Mouse (Mus musculus) liver, embryonic 13.5 days (tissue): ENCODE measurements around the gene Styk1. TPM values are rescaled to one million over a fixed set of nuclear protein-coding genes. Genes with fewer than 3 reads are reported as not detected.

Source experiments
- ATAC-seq: fragments of 200-750 bp; cut with Nextera tagmentation; 2 replicates; pipeline ENCODE4 v1.8.0; 2017; ENCODE audit warnings: low read depth, mild to moderate bottlenecking, moderate number of reproducible peaks, moderate library complexity
- DNase-seq: peaks from one replicate; pipeline ENCODE4 v3.0.0; 2022
- H3K27ac ChIP-seq: fragments of 300-500 bp; sonication (generic); 2 replicates; pipeline ENCODE4 v1.5.1; 2015; ENCODE audit warnings: moderate library complexity, mild to moderate bottlenecking, inconsistent platforms
- H3K27me3 ChIP-seq: fragments of 300-500 bp; sonication (generic); 2 replicates; pipeline ENCODE4 v1.6.1; 2015; ENCODE audit warnings: mild to moderate bottlenecking, inconsistent platforms
- H3K36me3 ChIP-seq: fragments of 300-500 bp; sonication (generic); 2 replicates; pipeline ENCODE4 v1.6.1; 2015; ENCODE audit warnings: mild to moderate bottlenecking, inconsistent platforms
- H3K4me1 ChIP-seq: fragments of 300-500 bp; sonication (generic); replicated peaks from 2 replicates; pipeline ENCODE4 v1.6.1; 2015; ENCODE audit warnings: inconsistent platforms
- H3K4me2 ChIP-seq: fragments of 300-500 bp; sonication (generic); 2 replicates; pipeline ENCODE4 v1.6.1; 2015; ENCODE audit warnings: inconsistent platforms, mild to moderate bottlenecking, moderate library complexity
- H3K4me3 ChIP-seq: fragments of 300-500 bp; sonication (generic); replicated peaks from 2 replicates; pipeline ENCODE4 v1.5.1; 2015; ENCODE audit warnings: mild to moderate bottlenecking, inconsistent platforms
- H3K9ac ChIP-seq: fragments of 300-500 bp; sonication (generic); 2 replicates; pipeline ENCODE4 v1.6.1; 2015; ENCODE audit warnings: mild to moderate bottlenecking, inconsistent platforms
- H3K9me3 ChIP-seq: fragments of 300-500 bp; sonication (generic); replicated peaks from 2 replicates; pipeline ENCODE4 v1.6.1; 2016; ENCODE audit warnings: inconsistent platforms
- WGBS: fragments of 180-500 bp; shearing (Covaris S2); methylation state at CpG from one replicate; pipeline ENCODE4 v1.1.7; 2015; ENCODE audit not compliant: insufficient replicate concordance; 5-methylcytosine and 5-hydroxymethylcytosine counted together
- polyA plus RNA-seq: library from polyadenylated mRNA; unstranded; fragments of >200 nt; fragmentation: Nextera tagmentation; extraction: Ambion mirVana; gene quantifications from 2 replicates; pipeline ENCODE4 v1.2.1, GENCODE M21; 2015

The Styk1 gene
- polyA plus RNA-seq, 1 experiment from 2014 or later, result 0.44 TPM

DNA sequence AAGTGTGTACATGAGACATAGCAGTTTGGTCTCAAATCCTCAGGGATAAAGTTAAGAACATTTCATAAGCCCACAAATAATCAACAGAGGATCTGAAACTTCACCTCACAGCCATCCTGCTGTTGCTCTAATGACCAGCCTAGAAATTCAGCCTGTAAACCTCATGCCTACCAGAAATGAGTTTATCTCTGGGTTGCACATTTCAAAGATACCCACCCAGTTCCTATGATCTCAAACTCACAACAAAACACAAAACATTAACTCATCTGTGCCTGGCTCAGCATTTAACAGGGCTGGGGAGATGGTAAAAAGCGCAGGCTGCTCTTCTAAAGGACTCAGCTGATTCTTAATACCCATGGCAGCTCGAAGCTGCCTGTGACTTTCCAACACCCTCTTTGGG lies 11.0 kb upstream of the Styk1 start:
- ATAC-seq (peak; percentile 76), DNase-seq (peak; percentile 38)
- Histone ChIP-seq H3K4me1 (peaks cover 54% of the 10 kb centered on the region), H3K27me3 (no peaks in the 10 kb centered on the region), H3K4me3 (no peak overlapping the region), H3K9ac (0 out of 2 replicates have a peak overlapping the region, but pooled peaks have one; percentile 42), H3K4me2 (peak overlapping the region; percentile 26; the same call in 1 of the 2 replicates), H3K27ac (peak overlapping the region; percentile 81), H3K36me3 (peaks cover 62% of the 10 kb centered on the region), H3K9me3 (no peaks in the 10 kb centered on the region)
- 34% methylated on average over 2 of the region's 2 CpGs for WGBS

DNA sequence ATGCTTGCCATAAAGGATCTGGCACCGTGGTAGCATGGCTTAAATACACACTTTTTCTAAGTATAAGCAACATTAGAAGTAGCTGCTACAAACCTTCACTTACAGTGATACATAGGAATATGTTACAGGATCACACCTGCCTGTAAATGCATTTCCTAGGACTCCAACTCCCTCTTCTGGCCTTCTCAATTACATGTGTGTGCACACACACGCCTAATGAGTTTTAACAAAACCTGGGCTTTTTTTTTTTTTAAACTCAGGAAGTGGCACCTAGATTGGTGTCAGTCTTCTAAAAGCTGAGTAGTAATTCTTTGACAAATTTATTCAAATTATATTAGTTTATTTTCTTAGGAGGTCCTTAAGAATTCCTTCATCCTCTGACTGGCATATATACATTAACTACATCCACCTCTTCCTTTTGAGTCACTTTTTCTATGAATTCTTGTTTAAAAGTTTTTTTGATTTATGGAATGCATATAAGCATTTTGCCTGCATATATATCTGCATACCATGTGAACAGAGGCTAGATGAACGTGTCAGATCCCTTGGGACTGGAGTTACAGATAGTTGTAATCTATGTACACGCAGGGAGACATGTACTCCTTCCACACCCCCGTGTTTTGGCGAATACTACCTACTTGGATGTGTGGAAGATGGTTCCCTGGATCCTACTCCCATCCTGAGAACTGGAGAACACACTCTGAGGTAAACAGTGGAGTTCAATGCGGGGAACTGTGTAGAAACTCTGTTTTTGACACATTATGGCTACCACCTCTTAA lies 9.8 kb upstream of the Styk1 start:
- Histone ChIP-seq H3K9me3 (no peaks in the 10 kb centered on the region), H3K4me2 (no peak overlapping the region), H3K27ac (peak overlapping the region; percentile 81), H3K36me3 (peaks cover 50% of the 10 kb centered on the region), H3K4me1 (peaks cover 56% of the 10 kb centered on the region), H3K4me3 (no peak overlapping the region), H3K27me3 (no peaks in the 10 kb centered on the region), H3K9ac (no peak overlapping the region)
- DNase-seq (no peak), ATAC-seq (peak; percentile 60)
- 59% methylated on average over 7 of the region's 7 CpGs for WGBS

DNA sequence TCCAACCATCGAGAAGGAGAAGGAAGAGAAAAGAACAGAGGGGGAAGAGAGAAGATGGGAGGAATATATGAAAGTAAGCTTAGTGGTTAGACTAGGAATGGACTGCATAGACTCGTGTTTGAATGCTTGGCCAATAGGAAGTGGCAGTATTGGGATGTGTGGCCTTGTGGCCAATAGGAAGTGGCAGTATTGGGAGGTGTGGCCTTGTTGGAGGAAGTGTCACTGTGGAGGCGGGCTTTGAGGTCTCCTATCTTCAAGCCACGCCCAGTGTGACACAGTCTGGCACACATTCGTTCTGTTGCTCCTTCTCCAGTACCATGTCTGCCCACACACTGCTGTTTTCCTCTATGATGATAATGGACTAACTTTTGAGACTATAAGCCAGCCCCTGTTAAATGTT lies 7.3 kb upstream of the Styk1 start:
- WGBS, result 47% methylated on average over 5 of the region's 5 CpGs
- peak; percentile 82 for ATAC-seq

DNA sequence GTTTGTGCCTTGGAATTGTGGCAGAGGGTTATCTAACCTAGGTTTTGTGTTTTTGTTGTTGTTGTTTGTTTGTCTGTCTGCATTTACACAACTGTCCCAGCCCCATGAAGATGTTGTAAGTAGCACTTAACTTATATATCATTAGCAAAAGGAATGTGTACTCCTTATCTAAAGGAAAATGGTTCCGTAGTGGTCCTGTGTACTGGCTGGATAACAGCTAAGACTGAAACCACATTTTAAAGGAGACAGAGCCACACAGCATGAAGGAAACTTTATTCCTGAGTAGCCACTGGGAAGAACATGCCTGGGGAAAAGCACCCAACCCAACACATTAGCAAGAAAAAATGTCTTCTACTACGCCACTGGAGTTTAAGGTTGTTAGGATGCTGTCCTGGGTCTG lies 6.1 kb upstream of the Styk1 start:
- Histone ChIP-seq H3K9me3 (no peaks in the 10 kb centered on the region), H3K27me3 (peaks cover 21% of the 10 kb centered on the region), H3K4me3 (no peak overlapping the region), H3K4me2 (no peak overlapping the region), H3K36me3 (peaks cover 16% of the 10 kb centered on the region), H3K4me1 (peaks cover 33% of the 10 kb centered on the region), H3K9ac (0 out of 2 replicates have a peak overlapping the region, but pooled peaks have one; percentile 33), H3K27ac (peak overlapping the region; percentile 18; the same call in 1 of the 2 replicates)
- ATAC-seq, result no peak
- WGBS, result 35% methylated on average over 2 of the region's 2 CpGs
- DNase-seq, result no peak

More for the DNA sequence above, 7.3 kb upstream of the Styk1 start:
- no peak overlapping the region for H3K9ac ChIP-seq
- H3K4me2 ChIP-seq, result no peak overlapping the region
- no peaks in the 10 kb centered on the region for H3K9me3 ChIP-seq
- no peak overlapping the region; the same call in 1 of the 2 replicates for H3K27ac ChIP-seq
- peaks cover 25% of the 10 kb centered on the region for H3K36me3 ChIP-seq
- peaks cover 42% of the 10 kb centered on the region for H3K4me1 ChIP-seq
- H3K27me3 ChIP-seq, result peaks cover 11% of the 10 kb centered on the region
- H3K4me3 ChIP-seq, result no peak overlapping the region
- peak; percentile 63 for DNase-seq

DNA sequence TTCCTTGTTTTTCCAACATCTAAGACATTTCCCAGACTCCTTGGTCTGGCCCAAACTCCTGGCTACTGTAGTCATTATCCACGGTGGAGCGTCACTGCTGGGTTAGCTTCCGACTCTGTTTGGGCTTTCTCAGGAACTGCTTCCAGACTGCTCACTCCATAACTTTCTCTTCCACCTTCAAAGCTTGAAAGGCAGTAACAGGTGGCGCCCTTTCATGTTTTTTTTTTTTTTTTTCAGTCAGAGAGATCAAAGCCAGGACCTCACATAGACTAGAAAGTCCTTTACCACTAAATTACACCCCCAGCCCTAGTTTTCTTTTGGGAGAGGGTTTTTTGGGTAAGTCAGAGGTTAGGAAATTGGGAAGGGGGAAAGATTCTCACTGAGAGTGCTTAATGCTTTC lies 1.5 kb upstream of the Styk1 start:
- Histone ChIP-seq H3K4me1 (peaks cover 10% of the 10 kb centered on the region), H3K27me3 (peaks cover 35% of the 10 kb centered on the region), H3K9ac (no peak overlapping the region), H3K4me2 (no peak overlapping the region), H3K4me3 (no peak overlapping the region), H3K9me3 (no peaks in the 10 kb centered on the region), H3K36me3 (no peaks in the 10 kb centered on the region), H3K27ac (no peak overlapping the region)
- DNase-seq, result no peak
- ATAC-seq, result no peak
- 43% methylated on average over 4 of the region's 4 CpGs for WGBS

DNA sequence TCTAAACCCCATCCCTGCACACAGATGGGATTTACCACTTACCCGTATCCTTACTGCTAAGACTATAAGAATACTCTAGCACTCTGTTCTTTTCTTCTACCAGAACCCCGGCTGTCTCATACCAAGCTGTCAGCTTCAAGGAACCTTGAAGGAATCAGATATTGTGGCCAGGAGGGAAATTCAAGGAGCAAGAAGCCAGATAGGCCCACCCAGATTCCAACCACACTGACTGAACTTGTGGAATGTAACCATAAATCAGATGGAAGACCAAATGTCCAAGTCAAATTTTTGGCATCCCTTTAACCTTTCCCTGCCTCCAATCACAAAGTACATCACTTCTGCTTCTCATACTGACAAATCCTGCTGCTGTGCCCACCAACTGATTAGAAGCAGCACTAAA lies 6.4 kb downstream of the Styk1 start:
- Histone ChIP-seq H3K4me1 (no peaks in the 10 kb centered on the region), H3K36me3 (no peaks in the 10 kb centered on the region), H3K27me3 (peaks cover 4% of the 10 kb centered on the region; the same call in 1 of the 2 replicates), H3K4me3 (no peak overlapping the region), H3K27ac (no peak overlapping the region), H3K9me3 (no peaks in the 10 kb centered on the region), H3K9ac (no peak overlapping the region), H3K4me2 (no peak overlapping the region)
- WGBS, result 67% methylated on average over 2 of the region's 2 CpGs
- DNase-seq (no peak), ATAC-seq (no peak)

DNA sequence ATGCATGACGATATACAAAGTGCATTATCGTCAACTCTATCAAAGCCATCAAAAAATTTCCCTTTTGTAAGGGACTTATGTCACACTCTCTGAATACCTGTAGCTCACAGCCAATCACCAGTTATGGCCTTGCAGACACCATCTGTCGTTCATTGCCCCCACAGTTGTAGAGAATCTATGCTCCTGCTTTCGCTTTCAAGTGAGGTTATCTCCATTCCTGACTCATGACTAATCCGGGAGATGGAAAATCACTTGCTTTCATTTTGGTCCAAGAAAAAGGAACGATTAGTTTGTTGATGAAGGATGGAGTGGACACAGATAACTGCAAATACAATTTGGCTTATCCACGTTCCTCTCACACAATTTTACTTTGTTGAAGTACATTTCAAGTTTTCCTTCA lies 9.1 kb downstream of the Styk1 start:
- 57% methylated on average over 7 of the region's 7 CpGs for WGBS
- Histone ChIP-seq H3K9ac (no peak overlapping the region), H3K4me2 (no peak overlapping the region), H3K27ac (no peak overlapping the region), H3K27me3 (no peaks in the 10 kb centered on the region), H3K36me3 (no peaks in the 10 kb centered on the region), H3K9me3 (no peaks in the 10 kb centered on the region), H3K4me1 (no peaks in the 10 kb centered on the region), H3K4me3 (no peak overlapping the region)
- ATAC-seq (no peak), DNase-seq (no peak)

DNA sequence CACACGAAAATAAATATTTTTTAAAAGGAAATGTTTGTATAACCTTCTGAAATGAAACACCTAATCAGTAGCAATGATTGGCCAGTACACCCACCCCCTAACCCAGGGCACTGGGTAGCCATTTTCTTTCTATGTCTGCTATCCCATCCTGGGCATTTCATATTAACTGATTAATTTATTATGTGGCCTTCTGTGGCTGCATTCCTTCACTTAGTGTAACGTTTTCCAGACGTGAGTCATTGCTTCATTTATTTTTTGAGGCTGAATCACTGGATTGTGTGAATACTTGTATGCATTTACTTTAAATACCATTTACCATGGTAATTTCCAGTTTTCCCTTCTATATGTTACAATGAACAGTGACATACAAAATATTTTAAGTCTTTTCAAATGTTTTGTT lies 13.3 kb downstream of the Styk1 start:
- Histone ChIP-seq H3K27me3 (no peaks in the 10 kb centered on the region), H3K4me3 (no peak overlapping the region), H3K4me2 (no peak overlapping the region), H3K4me1 (no peaks in the 10 kb centered on the region), H3K9ac (no peak overlapping the region), H3K9me3 (no peaks in the 10 kb centered on the region), H3K36me3 (no peaks in the 10 kb centered on the region), H3K27ac (no peak overlapping the region)
- WGBS, result 43% methylated on average over 3 of the region's 3 CpGs
- ATAC-seq, result no peak
- no peak for DNase-seq

DNA sequence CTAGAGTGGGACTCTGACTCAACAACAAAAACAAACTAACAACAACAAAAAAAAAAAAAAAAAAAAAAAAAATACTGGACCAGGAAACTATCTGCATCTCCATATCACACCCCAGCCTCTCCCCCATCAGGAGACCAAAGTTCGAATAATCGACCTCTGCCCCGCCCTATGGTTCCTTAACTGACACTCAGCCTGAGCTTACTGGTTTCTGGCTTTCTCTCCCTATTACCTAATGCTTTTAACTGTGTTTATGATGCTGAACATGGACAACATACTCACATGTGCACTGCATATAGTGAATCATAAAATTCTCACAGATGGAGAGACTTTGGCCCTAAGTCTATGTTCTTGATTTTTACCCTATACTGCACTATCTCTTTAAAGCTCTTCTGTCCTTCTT lies 14.1 kb downstream of the Styk1 start:
- H3K27ac ChIP-seq, result no peak overlapping the region
- 60% methylated on average over 3 of the region's 3 CpGs for WGBS
- H3K27me3 ChIP-seq, result no peaks in the 10 kb centered on the region
- ATAC-seq, result no peak
- H3K9me3 ChIP-seq, result no peaks in the 10 kb centered on the region
- no peak overlapping the region for H3K4me3 ChIP-seq
- H3K4me1 ChIP-seq, result no peaks in the 10 kb centered on the region
- H3K4me2 ChIP-seq, result no peak overlapping the region
- H3K36me3 ChIP-seq, result no peaks in the 10 kb centered on the region
- no peak overlapping the region for H3K9ac ChIP-seq
- DNase-seq, result no peak

DNA sequence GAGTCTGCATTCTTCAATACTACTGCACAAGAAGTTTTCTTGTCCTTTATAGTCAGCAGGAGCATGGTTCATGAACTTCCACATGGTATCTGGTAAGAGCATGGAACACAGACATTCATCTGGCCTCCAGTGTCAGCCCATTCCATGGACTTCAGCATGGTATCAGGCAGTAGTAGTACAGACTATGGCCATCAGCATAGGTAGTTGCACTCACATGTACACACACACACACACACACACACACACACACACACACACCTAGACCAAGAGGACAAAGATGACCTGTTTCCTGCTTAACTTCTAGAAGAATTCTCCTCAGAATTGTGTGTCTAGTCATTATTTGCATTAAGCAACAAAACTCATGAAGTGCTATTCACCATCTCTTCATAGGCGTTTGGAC lies 14.6 kb downstream of the Styk1 start:
- no peaks in the 10 kb centered on the region for H3K9me3 ChIP-seq
- no peak overlapping the region for H3K4me2 ChIP-seq
- H3K9ac ChIP-seq, result no peak overlapping the region
- no peak for DNase-seq
- no peaks in the 10 kb centered on the region for H3K27me3 ChIP-seq
- no peak overlapping the region for H3K4me3 ChIP-seq
- H3K27ac ChIP-seq, result no peak overlapping the region
- no peaks in the 10 kb centered on the region for H3K4me1 ChIP-seq
- WGBS, result 42% methylated on average over 1 of the region's 1 CpGs
- no peaks in the 10 kb centered on the region for H3K36me3 ChIP-seq
- ATAC-seq, result no peak

DNA sequence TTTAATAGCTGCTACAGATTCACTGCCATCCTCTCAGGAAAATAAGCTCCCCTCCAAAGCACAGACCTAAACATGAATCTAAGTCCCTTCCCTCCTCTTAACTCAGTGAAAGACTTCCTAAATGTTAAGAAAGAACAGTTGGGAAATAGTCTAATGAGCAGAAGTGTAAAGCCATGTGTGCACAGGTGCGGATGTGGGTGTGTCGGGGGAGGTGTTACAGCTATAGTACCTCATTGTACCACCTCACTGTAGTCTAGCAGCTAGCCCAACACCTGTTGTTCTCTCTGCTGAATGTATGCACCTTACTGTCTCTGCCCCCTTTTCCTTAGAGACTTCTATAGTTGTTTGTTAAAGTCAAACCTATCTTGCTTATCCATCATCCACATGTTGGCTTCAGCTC lies 26.3 kb downstream of the Styk1 start:
- DNase-seq, result no peak
- 82% methylated on average over 2 of the region's 2 CpGs for WGBS
- H3K36me3 ChIP-seq, result no peaks in the 10 kb centered on the region
- H3K9me3 ChIP-seq, result no peaks in the 10 kb centered on the region
- H3K27ac ChIP-seq, result no peak overlapping the region
- no peak overlapping the region for H3K4me3 ChIP-seq
- H3K9ac ChIP-seq, result no peak overlapping the region
- H3K4me2 ChIP-seq, result no peak overlapping the region
- no peaks in the 10 kb centered on the region for H3K27me3 ChIP-seq
- H3K4me1 ChIP-seq, result no peaks in the 10 kb centered on the region
- ATAC-seq, result no peak
